Mouse (Mus musculus): ENCODE measurements around the gene Topaz1. TPM values are rescaled to one million over a fixed set of nuclear protein-coding genes. Genes with fewer than 3 reads are reported as not detected.

Gene Topaz1
- 0.09 TPM in 2 replicates for polyA plus RNA-seq (2012; rRNA removed)

DNA sequence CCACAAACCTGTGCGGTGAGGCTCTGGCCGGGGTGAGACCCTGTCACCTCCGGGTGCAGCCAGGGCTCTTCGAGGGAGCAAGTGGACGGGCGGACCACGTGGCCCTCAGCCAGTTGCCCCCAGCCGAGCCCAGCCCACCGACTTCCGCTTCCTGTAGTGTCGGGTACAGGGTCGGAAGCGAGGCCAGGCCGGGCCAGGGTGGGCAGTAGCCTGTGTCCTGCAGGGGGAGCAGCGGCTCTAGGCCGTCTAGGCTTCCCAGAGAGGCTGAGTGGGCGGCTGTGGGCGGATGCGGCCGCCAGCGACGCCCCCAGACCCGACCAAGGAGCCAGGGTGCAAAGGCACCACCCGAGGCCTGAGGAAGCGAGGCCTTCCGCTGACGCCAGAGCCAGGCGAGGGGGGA, at the start of gene Topaz1:
TSS of gene Topaz1 (plus strand) at position 287 of the 400 bp plus-strand sequence.
- no peak for DNase-seq (ENCODE audit: low read depth)

DNA sequence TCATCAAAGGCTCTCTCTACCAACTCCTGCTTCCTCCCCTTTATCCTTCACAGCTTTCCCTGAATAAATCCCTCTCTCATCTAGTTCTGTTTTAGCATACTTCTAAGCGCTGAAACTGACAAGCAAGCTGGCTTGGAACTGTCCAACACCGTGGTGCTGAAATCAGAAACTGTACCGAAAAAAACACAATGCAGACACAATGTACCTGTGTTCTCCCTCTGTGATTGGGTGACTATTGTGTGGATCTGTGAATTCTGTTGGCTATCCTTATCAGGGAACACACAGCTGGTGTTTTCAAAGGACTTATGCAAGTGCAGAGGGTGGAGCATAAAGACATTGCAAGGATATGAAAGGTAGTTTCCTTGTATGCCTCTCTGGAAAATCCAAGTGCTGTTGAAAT, 45.3 kb upstream of the Topaz1 start:
- DNase-seq (ENCODE audit: low read depth): no peak

DNA sequence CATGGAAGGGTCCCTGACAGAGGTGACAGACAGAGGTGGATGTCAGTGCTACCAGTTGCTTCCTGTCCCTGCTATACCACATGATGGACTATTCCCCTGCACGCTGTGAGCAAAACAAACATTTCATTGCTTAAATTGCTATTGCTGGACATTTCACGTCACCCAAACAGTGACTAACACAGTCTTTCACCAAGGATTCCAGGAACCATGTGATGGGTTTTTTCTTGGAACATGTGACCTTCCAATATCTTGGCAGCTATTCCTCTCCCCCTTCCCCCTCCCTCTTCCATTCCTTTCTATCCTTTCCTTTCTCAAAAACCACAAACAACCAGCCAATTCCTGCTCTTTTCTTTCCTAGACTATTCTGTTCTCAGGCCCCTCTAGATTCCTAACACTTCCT, 33.3 kb upstream of the Topaz1 start:
- DNase-seq (ENCODE audit: low read depth): no peak

DNA sequence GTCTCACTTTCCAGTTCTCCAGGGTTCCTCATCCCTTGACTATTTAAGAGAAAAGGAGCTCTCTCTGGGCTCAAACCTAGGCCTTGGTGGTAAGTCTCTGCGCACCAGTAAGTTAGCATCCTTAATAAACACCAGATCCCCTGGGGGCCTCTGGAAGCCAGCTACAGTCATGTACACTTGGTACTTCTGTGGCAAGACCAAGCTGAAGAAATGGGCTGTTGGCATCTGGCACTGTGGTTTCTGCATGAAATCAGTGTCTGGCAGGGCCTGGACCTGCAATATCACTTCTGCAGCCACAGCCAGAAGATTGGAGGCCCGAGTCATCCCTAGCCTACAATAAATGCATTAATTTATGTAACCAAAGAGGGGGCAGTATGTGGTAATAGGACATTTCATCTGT, 32.1 kb upstream of the Topaz1 start:
- DNase-seq (ENCODE audit: low read depth): no peak

DNA sequence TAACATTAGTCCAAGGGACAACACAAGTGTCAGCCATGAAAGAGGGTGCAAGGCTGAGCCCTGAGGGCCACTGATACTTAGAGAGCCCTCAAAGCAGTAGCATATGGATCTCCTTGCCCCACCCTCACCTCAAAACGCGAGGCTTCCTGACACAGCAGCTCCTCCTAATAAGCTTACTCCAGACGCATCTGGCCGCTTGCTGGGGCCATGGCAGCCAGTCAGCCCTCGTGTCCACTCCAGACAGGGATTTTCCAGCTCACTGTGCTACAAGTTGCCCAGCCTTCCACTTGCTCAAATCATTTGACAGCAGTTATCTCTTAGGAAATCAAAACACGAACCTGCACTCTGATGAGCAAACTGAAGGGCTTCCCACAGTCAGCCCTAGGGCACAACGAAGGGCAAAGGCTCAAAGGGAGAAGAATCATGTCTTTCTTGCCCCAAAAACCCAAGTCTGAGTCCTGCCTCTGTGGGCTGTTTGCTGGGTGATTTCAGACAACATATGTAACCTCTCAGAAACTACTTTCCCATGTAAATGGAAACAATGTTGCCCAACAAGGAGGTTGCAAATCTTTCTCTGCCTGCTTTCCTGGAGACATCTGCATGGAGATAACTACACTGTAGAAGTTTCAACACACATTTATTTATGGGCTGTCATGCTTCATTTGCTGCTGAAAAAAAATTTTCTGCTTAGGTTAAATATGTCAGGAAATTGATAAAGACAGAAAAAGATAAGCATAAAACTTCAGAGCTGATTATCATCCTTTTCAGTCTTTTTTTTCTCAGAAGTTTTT, 30.8 kb upstream of the Topaz1 start:
- no peak for DNase-seq (ENCODE audit: low read depth)

DNA sequence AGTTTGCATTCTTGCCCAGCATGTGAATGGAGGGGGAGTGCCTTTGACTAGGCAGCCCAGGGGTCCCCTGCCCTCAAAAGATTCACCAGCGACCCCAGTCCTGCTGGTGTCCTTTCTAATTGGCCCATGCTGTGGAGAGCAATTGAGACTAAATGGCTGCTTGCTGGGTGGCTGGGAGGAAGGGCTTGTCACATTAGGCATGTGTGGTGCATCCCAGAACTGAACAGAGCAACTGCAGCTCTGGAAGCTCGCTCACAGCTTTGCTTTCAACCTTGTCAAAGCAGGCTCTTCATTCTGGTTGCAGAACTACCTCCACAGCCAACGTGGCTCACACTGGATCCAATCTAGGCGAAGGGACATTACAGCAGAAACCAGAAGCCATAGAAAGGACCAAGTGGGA, 24.9 kb upstream of the Topaz1 start:
- no peak for DNase-seq (ENCODE audit: low read depth)

DNA sequence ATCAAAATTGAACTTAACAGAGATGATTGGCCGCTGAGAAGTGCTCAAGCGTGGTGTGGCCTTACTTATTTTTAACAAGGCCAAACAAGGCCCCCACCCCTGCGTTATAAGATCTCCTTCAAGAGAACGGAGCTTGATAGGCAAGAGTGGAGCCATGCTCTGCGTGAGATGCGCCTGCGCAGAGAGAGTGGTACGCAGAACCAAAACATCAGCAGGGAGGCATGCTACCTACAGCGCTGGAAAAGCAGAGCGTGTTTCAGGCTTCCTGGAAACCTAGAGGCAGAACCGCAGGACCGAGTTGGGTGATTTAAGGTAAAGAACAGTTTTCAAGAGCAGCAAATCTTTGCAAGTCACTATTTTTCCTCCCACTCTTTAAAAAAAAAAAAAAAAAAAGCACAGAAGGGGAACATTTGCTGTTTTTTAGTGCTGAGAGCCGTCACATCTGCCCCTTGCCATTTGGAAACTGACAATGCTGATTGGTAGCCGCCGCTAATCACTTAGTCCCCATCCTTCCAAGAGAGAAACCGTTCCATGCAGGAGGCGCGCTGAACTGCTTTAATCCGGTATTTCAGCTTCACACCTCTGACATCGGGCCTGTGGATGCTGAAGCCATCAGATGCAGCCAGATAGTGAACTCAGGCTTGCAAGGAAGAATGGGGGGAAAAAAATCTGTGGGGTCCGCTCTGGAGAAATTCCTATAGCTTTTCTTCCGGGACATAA, 21.9 kb upstream of the Topaz1 start:
- DNase-seq (ENCODE audit: low read depth): no peak

DNA sequence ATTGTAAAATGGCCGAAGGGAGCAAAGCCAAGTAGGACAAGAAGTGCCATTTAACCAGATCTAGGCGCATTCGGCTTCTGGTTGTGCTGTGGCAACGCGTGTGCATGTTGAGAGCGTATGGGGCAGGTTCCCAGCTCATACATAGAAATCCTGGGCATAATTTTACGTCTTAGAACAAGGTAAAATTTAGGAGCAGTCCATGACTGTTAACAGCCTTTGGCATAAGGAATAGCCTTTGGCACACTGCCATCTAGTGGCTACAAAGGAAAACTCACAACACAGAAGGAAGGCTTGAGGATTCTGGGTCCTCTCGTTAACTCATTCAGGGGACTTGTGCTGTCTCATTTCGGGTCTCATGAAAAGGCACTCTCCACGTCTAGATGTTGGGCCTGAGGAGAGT, 17.6 kb upstream of the Topaz1 start:
- no peak for DNase-seq (ENCODE audit: low read depth)

DNA sequence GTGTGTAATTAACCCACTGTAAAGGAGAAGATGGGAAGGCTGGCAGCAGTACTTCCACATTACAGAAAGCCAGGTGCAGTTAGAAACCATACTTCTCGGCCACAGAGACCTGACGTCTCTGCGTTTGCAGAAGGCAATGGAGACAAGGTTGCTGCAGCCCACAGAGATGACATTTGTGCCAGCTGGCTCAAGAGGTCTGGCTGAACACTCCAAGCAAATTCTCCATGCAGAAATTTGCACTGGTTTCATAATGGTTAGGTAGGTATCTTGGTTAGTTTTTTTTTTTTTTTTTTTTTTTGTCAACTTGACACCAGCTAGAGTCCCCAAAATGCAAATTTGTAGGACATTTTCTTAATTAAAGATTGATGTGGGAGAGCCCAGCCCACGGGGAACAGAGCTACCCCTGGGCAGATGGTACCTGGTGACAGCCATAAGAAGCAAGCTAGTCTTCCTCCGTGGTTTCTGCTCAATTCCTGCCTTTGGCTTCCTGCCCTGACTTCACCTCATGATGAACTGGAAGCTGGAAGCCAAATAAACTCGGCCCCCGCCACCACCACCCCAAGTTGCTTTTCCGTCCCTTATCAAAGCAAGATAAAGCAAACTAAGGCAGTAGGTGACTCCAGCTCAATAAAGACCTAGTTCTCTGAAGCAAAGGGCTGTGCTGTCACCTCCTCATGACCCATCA, 14.9 kb upstream of the Topaz1 start:
- no peak for DNase-seq (ENCODE audit: low read depth)

DNA sequence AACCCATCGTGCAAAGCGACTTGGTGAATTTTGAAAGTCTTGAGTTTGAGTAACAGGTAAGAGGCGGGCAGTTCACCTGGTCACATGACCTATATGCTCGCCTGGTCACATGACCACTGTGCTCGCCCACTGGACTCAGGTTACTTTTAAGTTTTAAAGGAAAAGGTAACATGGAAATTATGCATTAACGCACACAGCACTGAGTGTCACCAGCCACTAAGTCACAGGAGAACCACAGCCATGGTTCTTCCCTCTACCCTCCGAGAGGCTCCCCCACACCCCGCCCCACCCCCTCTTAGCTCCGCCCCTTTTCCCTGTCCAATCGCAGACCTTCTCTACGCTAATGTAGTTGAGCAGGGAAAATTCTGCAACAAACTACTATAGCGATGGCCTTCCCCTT, 13.9 kb upstream of the Topaz1 start:
- DNase-seq (ENCODE audit: low read depth): no peak

DNA sequence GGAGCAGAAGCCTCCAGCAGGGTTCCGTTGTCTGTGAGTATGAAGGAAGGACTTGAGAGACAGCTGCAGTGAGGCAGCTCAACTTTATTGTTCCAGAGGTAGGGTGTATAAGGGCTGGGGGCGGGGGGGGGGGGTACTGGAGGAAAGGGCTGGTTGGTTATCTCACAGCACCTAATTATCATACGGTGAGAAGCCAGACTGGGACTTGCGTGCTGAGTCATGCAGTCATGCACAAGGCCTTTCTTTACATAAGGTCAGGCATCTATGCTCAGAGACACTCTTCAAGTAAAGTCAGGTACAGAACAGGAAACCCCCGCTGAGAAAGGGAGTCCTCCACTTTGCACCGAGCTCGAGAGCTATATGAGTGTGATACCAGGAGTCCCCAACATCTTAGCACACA, 12.2 kb upstream of the Topaz1 start:
- no peak for DNase-seq (ENCODE audit: low read depth)

DNA sequence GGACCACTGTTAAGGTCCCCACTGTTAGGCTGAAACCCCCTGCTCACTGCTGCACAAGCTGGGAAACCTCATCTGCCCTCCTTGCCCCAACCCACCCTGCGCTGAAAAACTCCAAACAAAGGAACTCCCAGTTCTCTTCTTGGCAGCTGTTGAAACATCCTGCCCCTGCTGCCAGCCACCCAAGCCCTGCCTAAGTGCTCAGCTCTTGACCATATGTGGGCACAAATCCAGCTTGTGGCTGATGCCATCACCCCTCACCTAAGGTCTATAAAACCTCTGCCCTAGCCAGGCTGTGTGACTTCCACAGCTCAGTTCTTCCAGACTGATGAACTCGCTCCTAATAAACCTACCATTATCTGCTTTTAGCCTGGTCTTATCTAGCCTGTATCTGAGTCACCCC, 11.1 kb upstream of the Topaz1 start:
- no peak for DNase-seq (ENCODE audit: low read depth)

DNA sequence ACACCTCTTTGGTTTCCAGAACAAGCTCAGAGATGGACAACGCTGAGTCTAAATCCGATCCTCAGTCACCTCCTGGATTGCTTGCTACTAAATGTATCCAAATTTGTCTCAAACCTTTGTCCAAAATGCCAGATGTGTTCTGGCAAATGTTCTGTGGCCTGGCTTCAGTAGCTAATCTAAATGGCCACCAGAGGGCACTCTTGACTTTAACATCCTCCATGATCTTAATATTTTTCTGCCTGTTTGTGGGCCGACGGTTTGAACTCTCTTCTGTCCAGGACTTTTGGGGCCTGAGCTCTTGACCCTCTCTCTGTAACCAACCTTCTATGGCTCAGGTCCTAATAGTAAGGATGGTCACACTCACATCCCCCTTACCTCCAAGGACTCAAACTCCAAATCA, 10.4 kb upstream of the Topaz1 start:
- no peak for DNase-seq (ENCODE audit: low read depth)

DNA sequence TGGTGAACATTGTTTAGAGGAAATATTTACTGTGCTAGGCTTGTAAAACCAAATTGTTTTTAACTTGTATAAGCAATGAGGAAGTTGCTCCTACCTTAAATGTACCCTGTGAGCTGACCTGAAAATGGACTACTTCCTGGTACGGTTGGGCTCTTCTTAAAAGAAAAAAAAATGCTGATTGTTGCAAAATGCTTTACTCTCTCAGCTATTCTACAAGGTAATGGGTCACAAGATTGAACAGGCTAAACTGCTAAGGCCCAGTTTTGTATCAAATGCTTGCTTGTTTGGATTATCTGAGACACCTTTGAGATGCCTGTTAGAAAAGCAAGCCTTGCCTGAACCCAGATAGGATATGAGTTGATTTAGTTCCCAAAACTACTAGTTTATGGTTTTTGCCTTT, 1.3 kb upstream of the Topaz1 start:
- DNase-seq (ENCODE audit: low read depth): no peak

DNA sequence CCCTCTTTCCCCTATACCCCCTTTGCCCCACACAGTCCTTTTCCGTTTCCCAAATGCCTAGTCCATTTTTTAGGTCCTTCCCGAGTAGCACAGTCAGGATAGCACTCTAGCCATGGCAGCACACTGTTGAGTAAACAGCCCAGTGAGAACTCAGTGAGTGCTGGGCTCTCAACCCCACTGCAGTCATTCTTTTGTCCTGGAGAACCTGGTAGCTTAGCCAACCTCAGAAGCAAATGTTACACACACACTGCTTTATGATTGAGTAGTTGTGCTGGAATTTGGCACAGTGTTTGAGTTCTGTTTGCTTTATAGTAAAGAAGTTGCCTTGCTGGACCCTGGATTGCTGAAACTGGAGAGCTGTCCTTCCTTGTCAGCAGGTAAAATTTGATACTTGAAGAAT, 10.5 kb downstream of the Topaz1 start:
- no peak for DNase-seq (ENCODE audit: low read depth)

DNA sequence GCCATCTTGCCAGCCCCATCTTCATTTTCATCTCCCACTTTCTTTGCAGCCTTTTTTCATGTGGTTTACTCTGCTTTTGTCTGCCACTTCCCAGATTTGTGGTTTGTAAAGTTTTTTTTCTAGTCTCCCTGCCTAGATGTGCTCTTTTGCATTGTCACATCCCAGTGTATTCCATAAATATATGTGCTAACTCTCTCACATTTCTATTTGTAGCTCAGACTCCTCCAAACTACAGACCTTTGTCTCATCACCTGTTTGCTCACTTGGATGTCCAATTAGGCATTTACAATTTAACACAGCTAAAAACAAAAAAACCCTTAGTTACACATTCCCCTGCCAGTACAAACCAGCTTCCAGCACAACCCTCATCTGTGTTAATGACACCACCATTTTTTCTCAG, 13.0 kb downstream of the Topaz1 start:
- no peak for DNase-seq (ENCODE audit: low read depth)

DNA sequence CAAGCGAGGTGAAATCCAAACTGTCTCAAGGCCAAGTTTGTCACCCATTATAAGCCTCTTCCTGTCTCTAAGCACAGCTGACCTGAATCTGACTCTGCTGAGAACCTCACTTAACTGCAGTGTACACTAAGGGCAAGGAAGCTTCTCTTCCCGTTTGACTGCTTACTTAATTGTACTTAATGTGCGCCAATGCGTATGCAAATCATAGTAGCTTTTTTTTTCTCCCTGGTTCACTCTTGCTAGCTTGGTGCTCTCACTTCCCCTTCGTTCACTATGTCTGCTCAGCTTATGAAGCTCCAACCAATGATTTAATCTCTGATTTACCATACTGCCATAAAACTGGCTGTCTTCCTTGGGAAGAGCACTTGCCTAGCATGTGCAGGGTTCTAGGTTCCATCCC, 38.1 kb downstream of the Topaz1 start:
- DNase-seq (ENCODE audit: low read depth): no peak

DNA sequence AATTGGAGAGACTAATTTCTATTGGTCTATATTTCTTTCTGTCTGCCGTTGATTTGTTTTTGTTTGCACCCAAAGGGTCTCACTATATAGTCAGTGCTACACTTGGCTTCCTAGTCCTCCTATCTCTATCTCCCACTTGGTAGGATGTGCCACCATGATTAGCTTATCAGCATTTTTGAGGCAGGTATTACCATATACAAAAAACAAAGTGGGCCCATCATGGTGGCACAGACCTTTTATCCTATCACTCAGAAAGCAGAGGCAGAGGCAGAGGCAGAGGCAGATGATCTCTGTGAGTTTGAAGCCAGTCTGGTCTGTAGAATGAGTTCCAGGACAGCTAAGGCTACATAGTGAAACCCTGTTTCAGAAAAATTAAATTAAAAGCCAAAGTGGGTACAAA, 39.4 kb downstream of the Topaz1 start:
- no peak for DNase-seq (ENCODE audit: low read depth)

DNA sequence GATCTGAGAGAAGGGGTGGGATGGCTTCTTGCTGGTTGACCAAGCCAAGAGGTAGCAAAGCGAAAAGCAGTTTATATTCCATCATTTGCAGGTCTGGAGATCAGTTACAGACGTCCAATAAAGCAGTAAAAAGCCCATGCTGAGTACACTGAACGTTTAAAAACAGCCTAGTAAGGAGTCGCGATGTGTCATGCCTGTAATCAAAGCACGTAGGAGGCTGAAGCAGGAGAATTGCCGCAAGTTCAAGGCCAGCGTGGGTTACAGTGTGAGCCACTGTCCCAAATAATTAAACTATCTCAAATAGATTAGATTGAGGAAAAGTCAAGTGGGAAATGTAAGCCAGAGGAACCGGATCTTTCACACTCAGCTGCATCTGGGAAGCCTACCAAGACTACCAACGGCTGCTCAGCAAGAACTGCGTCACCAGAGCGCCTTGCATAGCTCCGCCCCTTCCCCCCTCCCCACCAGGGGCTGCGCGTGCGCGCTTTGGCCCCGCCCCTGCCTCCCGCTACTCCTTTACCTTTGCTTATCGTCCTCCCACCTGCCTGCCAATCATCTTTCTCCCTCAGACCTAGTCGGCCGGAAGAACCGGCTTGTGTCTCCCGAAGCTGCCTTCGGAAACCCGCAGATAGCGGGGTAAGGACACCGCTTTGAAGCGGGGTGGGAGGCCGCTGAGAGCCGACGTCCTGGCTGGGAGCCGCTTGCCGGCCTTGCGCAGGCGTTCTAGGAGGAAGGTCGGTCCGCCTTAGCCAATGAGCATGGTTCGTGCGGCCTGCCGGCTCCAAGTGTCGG, 58.1 kb downstream of the Topaz1 start, which contains the start of gene Tcaim:
TSS of gene Tcaim (plus strand) at position 487 of the 792 bp plus-strand sequence.
- peak; percentile 70 for DNase-seq (ENCODE audit: low read depth)

DNA sequence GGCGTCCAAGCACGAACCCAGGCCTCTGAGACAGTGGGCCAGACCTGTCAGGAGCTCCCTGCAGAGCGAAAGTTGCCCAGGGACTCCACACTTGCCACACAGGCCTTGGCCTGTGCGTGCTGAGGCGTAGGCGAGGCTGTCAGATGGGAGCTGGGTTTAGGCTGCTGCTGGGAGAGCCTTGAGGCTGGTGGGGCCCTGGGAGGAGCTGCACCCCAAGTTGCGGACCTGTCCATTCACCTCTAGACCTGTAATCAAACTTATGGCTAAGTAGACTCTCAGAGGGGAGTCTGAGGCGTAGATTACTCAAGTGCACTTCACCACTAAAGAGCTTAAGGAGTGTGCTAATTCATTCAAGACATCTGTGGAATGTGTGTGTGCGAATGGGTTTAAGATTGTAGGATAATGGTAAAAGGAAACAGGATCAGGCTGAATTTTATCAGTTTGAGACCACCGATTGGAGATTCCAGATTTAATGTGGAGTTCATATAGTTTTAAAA, 58.7 kb downstream of the Topaz1 start:
- no peak for DNase-seq (ENCODE audit: low read depth)

DNA sequence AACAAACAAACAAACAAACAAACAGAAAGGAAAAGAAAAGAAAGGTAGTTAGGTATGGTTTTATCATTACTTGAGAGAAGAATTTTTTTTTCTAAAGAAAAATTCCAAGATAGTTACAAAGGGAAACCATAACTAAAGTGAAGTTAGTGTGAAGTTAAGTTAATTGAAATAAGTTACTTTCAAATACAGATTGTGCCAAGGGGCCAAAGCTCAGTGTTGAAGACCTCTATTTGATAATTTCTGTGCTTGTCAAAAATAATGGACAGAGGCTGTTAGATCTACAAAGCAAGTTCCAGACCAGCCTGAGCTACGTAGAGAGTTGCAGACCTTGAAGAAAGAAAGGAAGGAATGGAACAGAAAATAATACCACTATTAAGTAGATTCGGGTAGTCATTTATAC, 60.0 kb downstream of the Topaz1 start:
- DNase-seq (ENCODE audit: low read depth): no peak

DNA sequence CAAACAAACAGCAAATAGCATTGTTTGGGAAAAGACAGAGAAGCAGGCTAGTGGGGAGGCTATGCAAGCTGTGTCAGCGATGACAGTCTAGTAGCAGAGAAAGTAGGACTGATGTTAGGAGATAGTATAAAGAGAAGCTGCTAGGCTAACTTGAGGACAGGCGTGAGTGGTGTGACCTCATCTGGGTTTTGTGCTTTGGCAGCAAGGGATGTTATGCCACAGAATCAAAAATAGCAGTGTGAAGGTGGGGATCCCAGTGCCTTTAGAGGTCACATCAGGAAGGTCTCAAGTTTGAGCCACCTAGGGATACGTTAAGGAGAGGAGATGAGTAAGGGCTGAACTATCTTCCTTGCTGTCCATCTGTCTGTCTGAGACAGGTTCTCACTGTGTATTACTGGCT, 63.1 kb downstream of the Topaz1 start:
- DNase-seq (ENCODE audit: low read depth): no peak

All from gonadal fat pad, adult 2 months (tissue).